Mouse (Mus musculus): ENCODE measurements around the gene Ifna14. TPM values are rescaled to one million over a fixed set of nuclear protein-coding genes. Genes with fewer than 3 reads are reported as not detected.

The Ifna14 gene
- not detected in 2 replicates for polyA plus RNA-seq (2012; rRNA removed; ENCODE audit: low replicate concordance)

DNA sequence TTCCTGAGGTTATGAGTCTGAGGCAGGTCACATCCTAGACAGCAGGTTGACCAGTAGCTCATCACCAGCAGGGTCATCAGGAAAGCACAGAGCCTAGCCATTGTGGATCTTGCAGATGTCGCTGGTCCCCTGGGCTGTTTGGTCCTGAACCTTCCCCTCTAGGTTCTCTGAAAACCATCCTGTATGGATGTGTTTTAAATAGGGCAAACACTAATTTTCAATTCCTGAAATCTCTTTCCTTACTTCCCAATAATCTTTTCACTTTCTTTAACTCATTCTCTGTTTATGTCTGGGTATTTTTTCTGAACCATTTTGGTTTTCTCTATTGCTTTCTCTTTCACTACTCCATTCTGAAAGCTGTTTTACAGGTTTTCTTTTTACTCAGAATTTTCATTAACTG is at the start of gene Ifna14:
TSS of gene Ifna14 (minus strand) at position 101 of the 400 bp plus-strand sequence.

DNA sequence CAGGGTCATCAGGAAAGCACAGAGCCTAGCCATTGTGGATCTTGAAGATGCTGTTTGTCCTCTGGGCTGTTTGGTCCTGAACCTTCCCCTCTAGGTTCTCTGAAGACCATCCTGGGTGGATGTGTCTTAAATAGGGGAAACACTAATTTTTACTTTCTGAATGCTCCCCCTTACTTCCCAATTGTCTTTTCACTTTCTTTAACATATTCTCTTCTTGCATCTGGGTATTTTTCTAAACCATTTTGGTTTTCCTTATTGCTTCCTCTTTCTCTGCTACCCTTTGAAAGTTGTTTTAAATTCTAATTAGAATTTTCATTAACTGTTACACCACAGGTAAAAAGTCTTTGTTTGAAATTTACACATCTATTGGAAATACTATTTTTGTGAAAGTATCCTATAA is 31.7 kb upstream of the Ifna14 start, which contains the start of gene Ifna12:
TSS of gene Ifna12 (minus strand) at position 101 of the 400 bp plus-strand sequence.

DNA sequence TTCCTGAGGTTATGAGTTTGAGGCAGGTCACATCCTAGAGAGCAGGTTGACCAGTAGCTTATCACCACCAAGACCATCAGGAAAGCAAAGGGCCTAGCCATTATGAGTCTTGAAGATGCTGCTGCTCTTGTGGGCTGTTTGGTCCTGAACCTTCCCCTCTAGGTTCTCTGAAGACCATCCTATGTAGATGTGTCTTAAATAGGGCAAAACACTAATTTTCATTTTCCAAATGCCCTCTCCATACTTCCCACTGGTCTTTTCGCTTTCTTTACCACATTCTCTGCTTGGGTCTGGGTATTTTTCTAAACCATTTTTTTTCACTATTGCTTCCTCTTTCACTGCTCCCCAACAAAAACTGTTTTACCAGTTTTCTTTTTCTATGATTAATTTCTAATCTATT is 20.7 kb upstream of the Ifna14 start, which contains the start of gene Ifna9:
TSS of gene Ifna9 (minus strand) at position 101 of the 400 bp plus-strand sequence.

DNA sequence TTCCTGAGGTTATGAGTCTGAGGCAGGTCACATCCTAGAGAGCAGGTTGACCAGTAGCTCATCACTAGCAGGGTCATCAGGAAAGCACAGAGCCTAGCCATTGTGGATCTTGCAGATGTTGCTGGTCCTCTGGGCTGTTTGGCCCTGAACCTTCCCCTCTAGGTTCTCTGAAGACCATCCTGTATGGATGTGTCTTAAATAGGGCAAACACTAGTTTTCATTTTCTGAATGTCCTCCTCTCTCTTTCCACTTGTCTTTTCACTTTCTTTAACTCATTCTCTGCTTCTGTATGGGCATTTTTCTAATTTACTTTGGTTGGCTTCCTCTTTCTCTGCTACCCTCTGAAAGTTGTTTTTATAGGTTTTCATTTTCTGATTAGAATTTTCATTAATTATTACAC is 13.5 kb downstream of the Ifna14 start, which contains the start of gene Ifna15:
TSS of gene Ifna15 (minus strand) at position 101 of the 400 bp plus-strand sequence.

GRCm38 (mm10) chr4:88522674-88523073 is 48.9 kb downstream of the Ifna14 start, which contains the start of gene Ifnb1:
Gene Ifnb1 (minus strand): TSS chr4:88522774.

Other genes with a start within 250 kb of the Ifna14 start
- gene Hacd4, start 132.9 kb downstream of the Ifna14 start, polyA plus RNA-seq (2012; rRNA removed; ENCODE audit: low replicate concordance): 0.18 and 0.39 TPM in 2 replicates
- gene Ifnb1, start 49.0 kb downstream of the Ifna14 start, polyA plus RNA-seq (2012; rRNA removed; ENCODE audit: low replicate concordance): not detected in 2 replicates
- not detected in 2 replicates for gene Ifna15, start 13.6 kb downstream of the Ifna14 start, polyA plus RNA-seq (2012; rRNA removed; ENCODE audit: low replicate concordance)
- gene Ifna9, start 20.6 kb upstream of the Ifna14 start, polyA plus RNA-seq (2012; rRNA removed; ENCODE audit: low replicate concordance): not detected in 2 replicates
- gene Ifna12, start 31.6 kb upstream of the Ifna14 start, polyA plus RNA-seq (2012; rRNA removed; ENCODE audit: low replicate concordance): not detected in 2 replicates
- not detected in 2 replicates for gene C87499, start 62.6 kb upstream of the Ifna14 start, polyA plus RNA-seq (2012; rRNA removed; ENCODE audit: low replicate concordance)
- gene Ifna13, start 72.7 kb upstream of the Ifna14 start, polyA plus RNA-seq (2012; rRNA removed; ENCODE audit: low replicate concordance): not detected in 2 replicates
- gene Ifna16, start 105.1 kb upstream of the Ifna14 start, polyA plus RNA-seq (2012; rRNA removed; ENCODE audit: low replicate concordance): not detected in 2 replicates
- gene Ifna2, start 112.1 kb upstream of the Ifna14 start, polyA plus RNA-seq (2012; rRNA removed; ENCODE audit: low replicate concordance): not detected in 2 replicates
- gene Ifnab, start 119.6 kb upstream of the Ifna14 start, polyA plus RNA-seq (2012; rRNA removed; ENCODE audit: low replicate concordance): not detected in 2 replicates
- gene Gm26566, start 150.0 kb upstream of the Ifna14 start, polyA plus RNA-seq (2012; rRNA removed; ENCODE audit: low replicate concordance): 0.11 and 0.27 TPM in 2 replicates
- 5.4 and 7.9 TPM in 2 replicates for gene Klhl9, start 150.7 kb upstream of the Ifna14 start, polyA plus RNA-seq (2012; rRNA removed; ENCODE audit: low replicate concordance)
- not detected in 2 replicates for gene Gm13271, start 183.1 kb upstream of the Ifna14 start, polyA plus RNA-seq (2012; rRNA removed; ENCODE audit: low replicate concordance)
- not detected in 2 replicates for gene Gm13283, start 188.3 kb upstream of the Ifna14 start, polyA plus RNA-seq (2012; rRNA removed; ENCODE audit: low replicate concordance)
- not detected in 2 replicates for gene Gm13290, start 202.0 kb upstream of the Ifna14 start, polyA plus RNA-seq (2012; rRNA removed; ENCODE audit: low replicate concordance)
- gene Gm13289, start 205.1 kb upstream of the Ifna14 start, polyA plus RNA-seq (2012; rRNA removed; ENCODE audit: low replicate concordance): not detected in 2 replicates
- gene Gm13272, start 208.1 kb upstream of the Ifna14 start, polyA plus RNA-seq (2012; rRNA removed; ENCODE audit: low replicate concordance): not detected in 2 replicates
- not detected in 2 replicates for gene Ifnz, start 210.3 kb upstream of the Ifna14 start, polyA plus RNA-seq (2012; rRNA removed; ENCODE audit: low replicate concordance)
- gene Gm13276, start 213.9 kb upstream of the Ifna14 start, polyA plus RNA-seq (2012; rRNA removed; ENCODE audit: low replicate concordance): not detected in 2 replicates
- gene Gm13277, start 216.8 kb upstream of the Ifna14 start, polyA plus RNA-seq (2012; rRNA removed; ENCODE audit: low replicate concordance): not detected in 2 replicates
- not detected in 2 replicates for gene Gm13278, start 219.8 kb upstream of the Ifna14 start, polyA plus RNA-seq (2012; rRNA removed; ENCODE audit: low replicate concordance)
- not detected in 2 replicates for gene Gm13275, start 222.7 kb upstream of the Ifna14 start, polyA plus RNA-seq (2012; rRNA removed; ENCODE audit: low replicate concordance)
- gene Gm13279, start 225.6 kb upstream of the Ifna14 start, polyA plus RNA-seq (2012; rRNA removed; ENCODE audit: low replicate concordance): not detected in 2 replicates
- not detected in 2 replicates for gene Gm13285, start 227.9 kb upstream of the Ifna14 start, polyA plus RNA-seq (2012; rRNA removed; ENCODE audit: low replicate concordance)
- gene Gm13287, start 231.5 kb upstream of the Ifna14 start, polyA plus RNA-seq (2012; rRNA removed; ENCODE audit: low replicate concordance): 0.49 TPM in 1 of 2 replicates, not detected in the other
- gene Gm13288, start 233.7 kb upstream of the Ifna14 start, polyA plus RNA-seq (2012; rRNA removed; ENCODE audit: low replicate concordance): not detected in 2 replicates
- gene Ifna7, start 244.4 kb upstream of the Ifna14 start, polyA plus RNA-seq (2012; rRNA removed; ENCODE audit: low replicate concordance): not detected in 2 replicates
- not detected in 2 replicates for gene Ifna11, start 248.2 kb upstream of the Ifna14 start, polyA plus RNA-seq (2012; rRNA removed; ENCODE audit: low replicate concordance)